Mouse (Mus musculus) ES-E14 (cell line): Measurements from ENCODE around the gene Dis3l. TPM values are rescaled to one million over a fixed set of nuclear protein-coding genes. Genes with fewer than 3 reads are reported as not detected.
A peak's percentile ranks its signal among the peaks of the same experiment; 100 is the strongest.

Experiments used
- DNase-seq: peaks from one replicate; pipeline ENCODE4 v3.0.0-alpha.2; 2013; ENCODE audit warnings: low read depth, low spot score
- H3K27ac ChIP-seq: 2 replicates; pipeline ENCODE4 v1.5.1; 2012; ENCODE audit warnings: low read depth, mild to moderate bottlenecking, low read length, moderate library complexity, mixed read lengths; ENCODE audit not compliant: poor library complexity, insufficient read depth, severe bottlenecking
- H3K36me3 ChIP-seq: 2 replicates; pipeline ENCODE4 v1.6.1; 2012; ENCODE audit warnings: mild to moderate bottlenecking, low read length, moderate library complexity, mixed read lengths; ENCODE audit not compliant: control insufficient read depth, poor library complexity, insufficient read depth, severe bottlenecking
- H3K4me1 ChIP-seq, 2 experiments: fragments of 150-350 bp in 1 of 2; sonication (generic) in 1 of 2; 2 replicates each; pipeline ENCODE4 v1.6.1; 2012; ENCODE audit warnings: low read length in 2 of 2, mild to moderate bottlenecking in 1 of 2, mixed read lengths in 1 of 2; ENCODE audit not compliant: control insufficient read depth in 2 of 2, insufficient read depth in 2 of 2, poor library complexity in 1 of 2
- H3K4me3 ChIP-seq, 2 experiments: fragments of 150-350 bp in 1 of 2; sonication (generic) in 1 of 2; 2 replicates each; pipeline ENCODE4 v1.5.1; 2012; ENCODE audit warnings: low read length in 2 of 2, low read depth in 1 of 2, mild to moderate bottlenecking in 1 of 2, mixed read lengths in 1 of 2; ENCODE audit not compliant: insufficient read depth in 1 of 2, poor library complexity in 1 of 2, severe bottlenecking in 1 of 2
- H3K9ac ChIP-seq: 2 replicates; pipeline ENCODE4 v1.6.1; 2012; ENCODE audit warnings: low read depth, mild to moderate bottlenecking, low read length, mixed read lengths; ENCODE audit not compliant: poor library complexity, insufficient read depth, severe bottlenecking
- H3K9me3 ChIP-seq: fragments of 150-350 bp; sonication (generic); 2 replicates; pipeline ENCODE4 v1.6.1; 2012; ENCODE audit warnings: low read depth, mild to moderate bottlenecking, low read length; ENCODE audit not compliant: control insufficient read depth, insufficient read depth
- CHD2 ChIP-seq: IDR thresholded peaks from 2 replicates; pipeline ENCODE4 v1.6.1; 2014; ENCODE audit warnings: mild to moderate bottlenecking, low read depth, low read length, inconsistent platforms
- HCFC1 ChIP-seq: IDR thresholded peaks from 2 replicates; pipeline ENCODE4 v1.6.1; 2012; ENCODE audit warnings: low read length, inconsistent platforms, borderline replicate concordance; ENCODE audit not compliant: insufficient read depth
- MAFK ChIP-seq: IDR thresholded peaks from 2 replicates; pipeline ENCODE4 v1.6.1; 2014; ENCODE audit warnings: mild to moderate bottlenecking, low read depth, low read length, inconsistent platforms; ENCODE audit not compliant: insufficient read depth
- ZC3H11A ChIP-seq: IDR thresholded peaks from 2 replicates; pipeline ENCODE4 v1.6.1; 2012; ENCODE audit warnings: low read depth, mild to moderate bottlenecking, inconsistent platforms, low read length, borderline replicate concordance
- ZNF384 ChIP-seq: IDR thresholded peaks from 2 replicates; pipeline ENCODE4 v1.6.1; 2012; ENCODE audit warnings: low read depth, low read length, inconsistent platforms
- in situ Hi-C, 2 experiments: fragments of 600-800 bp; cut with MboI; formaldehyde crosslinking; loops; one replicate each; pipeline ENCODE4 v1.15.1; 2025; ENCODE audit warnings: low sequenced_read_pairs in 2 of 2, inconsistent platforms in 1 of 2; ENCODE audit not compliant: unreplicated experiment in 2 of 2
- total RNA-seq: library from RNA; depleted of rRNA; stranded (reverse); fragments of 300-350 nt; gene quantifications from 2 replicates; pipeline ENCODE4 v1.2.3, GENCODE M21; 2012

Gene Dis3l
- total RNA-seq, 1 experiment = 11.2 TPM

DNA sequence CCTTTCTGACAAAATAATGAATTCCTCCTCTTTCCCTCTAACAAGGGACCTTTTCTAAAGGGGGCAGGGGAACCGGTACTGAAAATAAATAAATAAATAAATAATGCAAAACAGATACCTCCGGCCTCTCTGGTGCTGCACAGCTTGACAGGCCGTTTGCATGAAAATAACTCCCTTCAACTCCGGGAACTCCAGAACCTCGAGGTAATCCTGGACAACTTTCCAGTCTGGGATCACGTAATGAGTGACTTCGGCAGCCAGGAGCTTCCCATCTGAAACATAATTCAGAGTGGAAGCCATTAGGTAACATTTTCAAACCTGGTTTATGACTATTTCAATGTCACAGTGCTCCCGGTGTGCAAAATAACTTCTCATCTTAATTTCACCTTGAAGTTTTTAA, 1.7 kb downstream of the Dis3l start:
- Histone ChIP-seq H3K4me3 (0 out of 4 replicates have a peak overlapping the region, but pooled peaks of 1 of the 2 experiments have one; percentile 82), H3K4me1 (peaks cover 8 to 11% of the 10 kb centered on the region in 2 experiments), H3K27ac (no peak overlapping the region), H3K9me3 (no peaks in the 10 kb centered on the region), H3K9ac (no peak overlapping the region), H3K36me3 (no peaks in the 10 kb centered on the region)
- in situ Hi-C loops = no loop called here
- DNase-seq = no peak
- TF ChIP-seq CHD2 (0 out of 2 replicates have a peak, but pooled peaks have one; percentile 18), MAFK (no peak)

DNA sequence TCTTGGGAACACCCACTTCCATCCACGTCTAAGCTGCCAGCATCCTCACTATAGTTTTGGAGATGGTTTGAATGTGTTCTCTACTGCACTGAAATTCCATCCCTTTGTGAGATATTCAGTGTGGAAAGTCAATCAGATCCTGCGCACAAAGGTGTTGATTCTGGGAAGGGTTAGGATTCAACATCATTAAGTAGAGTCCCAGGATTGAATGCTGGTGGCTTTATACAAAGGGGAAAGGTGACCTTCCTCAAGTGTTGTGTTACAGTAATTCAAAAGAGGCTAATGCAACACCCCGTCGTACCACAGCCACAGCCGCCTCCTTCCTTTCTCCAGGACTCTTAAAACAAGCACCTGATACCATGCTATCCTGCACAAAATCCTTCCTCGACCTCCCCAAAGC, 5.3 kb downstream of the Dis3l start:
- TF ChIP-seq ZC3H11A (no peak), CHD2 (no peak), ZNF384 (no peak), MAFK (no peak), HCFC1 (no peak)
- in situ Hi-C loops = no loop called here
- DNase-seq = no peak
- no peak overlapping the region for H3K9ac ChIP-seq
- no peak overlapping the region for H3K27ac ChIP-seq
- H3K9me3 ChIP-seq = no peaks in the 10 kb centered on the region
- no peaks in the 10 kb centered on the region for H3K36me3 ChIP-seq
- peaks cover 8 to 11% of the 10 kb centered on the region in 2 experiments for H3K4me1 ChIP-seq
- no peak overlapping the region for H3K4me3 ChIP-seq

DNA sequence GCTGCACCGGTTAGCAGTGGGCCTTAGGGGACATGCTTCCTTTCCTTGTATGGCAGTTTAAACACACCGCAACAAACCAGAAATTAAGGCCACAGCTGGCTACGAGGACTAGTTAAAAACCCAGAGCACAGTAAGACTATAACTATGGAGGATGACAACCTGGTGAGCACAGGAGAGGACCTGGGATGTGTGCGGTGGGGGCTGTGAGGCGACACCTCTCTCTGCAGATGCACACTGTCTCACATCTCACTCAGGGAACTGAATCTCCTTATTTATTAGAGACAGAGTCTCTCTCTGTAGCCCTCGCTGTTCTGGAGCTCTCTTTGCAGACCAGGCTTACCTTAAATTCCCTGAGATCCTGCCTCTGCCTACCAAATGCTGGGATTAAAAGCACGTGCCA, 17.1 kb downstream of the Dis3l start:
- DNase-seq = no peak
- Histone ChIP-seq H3K4me3 (no peak overlapping the region), H3K9ac (no peak overlapping the region), H3K27ac (no peak overlapping the region), H3K9me3 (no peaks in the 10 kb centered on the region), H3K4me1 (peaks cover 0 to 5% of the 10 kb centered on the region in 2 experiments; a peak in 1 of 4 replicates), H3K36me3 (peaks cover 4% of the 10 kb centered on the region; the same call in 1 of the 2 replicates)
- in situ Hi-C loops = no loop called here
- TF ChIP-seq ZNF384 (no peak), ZC3H11A (no peak), MAFK (no peak), HCFC1 (no peak), CHD2 (no peak)

DNA sequence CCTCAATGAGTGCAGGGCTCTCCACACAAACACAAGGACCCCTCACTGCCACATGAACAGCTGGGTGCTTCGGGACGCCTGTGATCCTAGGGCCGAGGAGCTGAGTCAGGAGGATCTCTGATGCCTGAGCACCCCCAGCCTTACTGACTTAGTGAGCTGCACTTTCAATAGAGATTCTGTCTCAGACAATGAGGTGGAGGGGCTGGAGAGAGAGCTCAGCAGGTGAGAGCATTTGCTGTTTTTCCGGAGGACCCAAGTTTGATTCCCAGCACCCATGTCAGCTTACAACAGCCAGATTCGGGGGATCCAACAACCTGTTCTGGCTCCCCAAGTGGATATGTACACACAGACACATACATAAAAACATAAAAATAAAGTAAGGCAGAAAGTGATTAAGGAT, 24.1 kb downstream of the Dis3l start:
- TF ChIP-seq ZNF384 (no peak), MAFK (no peak), CHD2 (no peak), ZC3H11A (no peak), HCFC1 (no peak)
- H3K4me1 ChIP-seq = peaks cover 0 to 2% of the 10 kb centered on the region in 2 experiments; a peak in 1 of 4 replicates
- in situ Hi-C loops = no loop called here
- H3K4me3 ChIP-seq = no peak overlapping the region
- H3K9ac ChIP-seq = no peak overlapping the region
- H3K36me3 ChIP-seq = no peaks in the 10 kb centered on the region
- no peak overlapping the region for H3K27ac ChIP-seq
- no peak for DNase-seq
- no peaks in the 10 kb centered on the region for H3K9me3 ChIP-seq

DNA sequence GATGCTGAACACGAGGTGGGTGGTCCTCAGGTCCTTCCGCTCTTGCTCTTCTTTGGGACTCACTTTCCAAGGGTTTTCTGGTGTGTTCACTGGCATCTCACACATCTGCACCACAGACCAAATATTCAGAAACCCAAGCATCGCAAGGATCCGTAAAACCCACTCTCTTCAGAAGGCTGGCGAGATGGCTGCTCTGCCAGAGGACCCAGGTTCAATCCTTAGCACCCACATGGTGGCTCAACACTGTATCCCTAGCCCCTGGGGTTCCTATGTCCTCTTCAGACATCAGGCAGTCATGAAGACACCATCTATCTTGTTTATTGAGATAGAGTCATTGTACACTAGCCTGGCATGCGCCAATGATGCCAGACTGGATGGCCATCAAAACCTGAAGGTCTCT, 26.4 kb downstream of the Dis3l start:
- in situ Hi-C loops = no loop called here
- Histone ChIP-seq H3K9ac (no peak overlapping the region), H3K36me3 (no peaks in the 10 kb centered on the region), H3K9me3 (no peaks in the 10 kb centered on the region), H3K4me1 (peaks cover 0 to 2% of the 10 kb centered on the region in 2 experiments; a peak in 1 of 4 replicates), H3K27ac (no peak overlapping the region), H3K4me3 (no peak overlapping the region)
- no peak for DNase-seq
- TF ChIP-seq ZNF384 = no peak
- no peak for TF ChIP-seq CHD2
- TF ChIP-seq MAFK = no peak
